Mouse (Mus musculus) limb, embryonic 15.5 days (tissue): ENCODE measurements at regions not wholly inside any gene's neighbourhood (a gene's known extent, or its start where the extent isn't known, plus 50 kb on each side); places are given as distances from the start of the nearest gene placed in this dataset.
"Not testable (repeated sequence)": the region's sequence is repeated elsewhere in the genome, so short reads cannot be mapped to it uniquely, and the experiment has no call there.

Experiments used
- ATAC-seq: fragments of 200-750 bp; cut with Nextera tagmentation; 2 replicates; pipeline ENCODE4 v1.8.0; 2017; ENCODE audit warnings: low read depth, moderate TSS enrichment; ENCODE audit not compliant: insufficient number of reproducible peaks, low FRiP score, low TSS enrichment
- H3K27ac ChIP-seq: fragments of 300-500 bp; sonication (generic); 2 replicates; pipeline ENCODE4 v1.5.1; 2015; ENCODE audit warnings: moderate library complexity, mild to moderate bottlenecking, inconsistent platforms
- H3K27me3 ChIP-seq: fragments of 300-500 bp; sonication (generic); 2 replicates; pipeline ENCODE4 v1.6.1; 2015; ENCODE audit warnings: inconsistent platforms
- H3K36me3 ChIP-seq: fragments of 300-500 bp; sonication (generic); 2 replicates; pipeline ENCODE4 v1.6.1; 2015; ENCODE audit warnings: inconsistent platforms
- H3K4me1 ChIP-seq: fragments of 300-500 bp; sonication (generic); 2 replicates; pipeline ENCODE4 v1.6.1; 2015; ENCODE audit warnings: inconsistent platforms
- H3K4me2 ChIP-seq: fragments of 300-500 bp; sonication (generic); 2 replicates; pipeline ENCODE4 v1.6.1; 2015; ENCODE audit warnings: mild to moderate bottlenecking, inconsistent platforms
- H3K4me3 ChIP-seq: fragments of 300-500 bp; sonication (generic); 2 replicates; pipeline ENCODE4 v1.5.1; 2015; ENCODE audit warnings: mild to moderate bottlenecking, inconsistent platforms
- H3K9ac ChIP-seq: fragments of 300-500 bp; sonication (generic); 2 replicates; pipeline ENCODE4 v1.6.1; 2015; ENCODE audit warnings: inconsistent platforms
- H3K9me3 ChIP-seq: fragments of 300-500 bp; sonication (generic); 2 replicates; pipeline ENCODE4 v1.6.1; 2016; ENCODE audit warnings: inconsistent platforms
- WGBS: fragments of 180-500 bp; shearing (Covaris S2); methylation state at CpG from one replicate; pipeline ENCODE4 v1.1.7; 2015; 5-methylcytosine and 5-hydroxymethylcytosine counted together

DNA sequence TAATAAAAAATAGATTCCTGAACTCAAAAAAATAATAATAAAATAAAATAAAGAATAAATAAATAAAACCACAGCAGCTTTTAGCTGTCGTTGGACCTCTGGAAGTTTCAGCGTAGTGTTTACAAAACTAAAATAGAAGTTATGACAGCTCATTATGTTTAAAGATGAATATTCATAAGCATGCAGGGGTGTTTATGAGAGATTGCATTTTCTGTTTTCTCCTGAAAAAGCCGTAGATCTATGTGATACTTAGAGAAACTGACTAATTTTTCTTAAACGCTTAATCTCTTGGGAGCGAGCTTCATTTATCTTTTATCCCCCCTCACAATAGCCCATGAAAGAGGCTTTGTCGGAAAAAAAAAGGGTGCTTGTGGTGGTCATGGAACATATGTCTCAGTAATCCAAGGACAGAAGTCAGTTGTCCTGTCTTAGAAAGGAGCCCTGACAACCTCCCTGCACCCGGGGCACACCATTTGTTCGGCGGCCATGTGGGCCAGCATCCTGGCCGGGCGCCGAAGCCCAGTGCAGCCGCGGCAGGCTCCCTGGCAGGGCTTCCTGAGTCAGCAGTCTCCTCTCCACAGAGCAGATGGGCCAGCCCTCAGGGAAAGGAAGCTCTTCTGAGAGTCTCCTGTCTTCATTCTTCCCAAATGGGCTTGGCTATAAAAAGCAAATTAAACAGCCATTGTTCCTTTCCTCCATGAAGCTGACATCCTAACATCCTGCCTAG, 568.2 kb upstream of the Gm10131 start:
- Histone ChIP-seq H3K36me3 (no peaks in the 10 kb centered on the region), H3K27me3 (no peaks in the 10 kb centered on the region), H3K9ac (no peak overlapping the region), H3K4me3 (no peak overlapping the region), H3K4me2 (no peak overlapping the region), H3K9me3 (no peaks in the 10 kb centered on the region), H3K4me1 (peaks cover 9% of the 10 kb centered on the region), H3K27ac (no peak overlapping the region)
- peak; percentile 52; the same call in 1 of the 2 replicates for ATAC-seq
- WGBS = 37% methylated on average over 14 of the region's 14 CpGs

DNA sequence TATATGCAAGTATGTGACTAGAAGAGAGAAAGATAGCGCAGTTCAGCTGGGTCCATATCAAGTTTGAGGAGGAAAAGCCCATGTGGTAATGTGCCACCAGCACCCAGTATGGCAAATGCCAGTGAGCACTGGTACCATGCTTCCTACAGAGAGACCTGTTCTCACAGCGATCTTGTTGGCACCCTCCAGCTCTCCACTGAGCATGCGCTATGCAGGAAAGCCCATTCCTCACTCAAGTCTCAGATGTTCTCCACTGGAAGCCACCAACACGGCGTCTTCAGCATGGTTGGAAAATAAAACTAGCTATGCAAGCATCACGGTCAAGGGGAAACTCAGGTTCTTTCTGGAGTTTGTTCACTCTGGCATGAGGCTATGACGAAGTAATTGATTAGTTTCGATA, 567.3 kb upstream of the Gm10131 start:
- Histone ChIP-seq H3K27ac (no peak overlapping the region), H3K27me3 (no peaks in the 10 kb centered on the region), H3K4me1 (peaks cover 9% of the 10 kb centered on the region), H3K4me3 (no peak overlapping the region), H3K36me3 (no peaks in the 10 kb centered on the region), H3K9ac (no peak overlapping the region), H3K9me3 (no peaks in the 10 kb centered on the region), H3K4me2 (no peak overlapping the region)
- ATAC-seq = no peak
- 94% methylated on average over 8 of the region's 8 CpGs for WGBS

DNA sequence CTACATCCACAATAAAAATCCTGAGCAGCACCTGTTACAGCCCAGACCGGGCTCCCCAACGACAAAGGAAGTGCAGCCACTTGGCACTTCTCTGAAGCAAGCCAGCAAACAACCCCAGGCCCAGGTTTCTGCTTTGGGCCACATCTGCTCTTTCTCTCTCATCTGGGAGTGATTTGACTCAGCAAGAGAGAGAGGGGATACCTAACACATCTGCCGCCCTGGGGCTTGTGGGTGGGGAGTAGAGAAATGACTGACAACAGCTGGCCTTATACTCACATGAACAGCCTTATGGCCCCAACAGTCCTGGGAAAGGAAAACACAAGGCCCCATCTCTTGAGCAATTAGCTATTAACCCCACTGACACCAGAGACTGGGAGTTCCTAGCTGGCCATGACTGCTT, 560.2 kb upstream of the Gm10131 start:
- no peak for ATAC-seq
- H3K4me1 ChIP-seq = peaks cover 14% of the 10 kb centered on the region
- H3K27me3 ChIP-seq = no peaks in the 10 kb centered on the region
- no peak overlapping the region for H3K4me2 ChIP-seq
- no peak overlapping the region for H3K27ac ChIP-seq
- no peak overlapping the region for H3K4me3 ChIP-seq
- H3K9me3 ChIP-seq = no peaks in the 10 kb centered on the region
- 7% methylated on average over 3 of the region's 3 CpGs for WGBS
- no peaks in the 10 kb centered on the region for H3K36me3 ChIP-seq
- H3K9ac ChIP-seq = no peak overlapping the region

DNA sequence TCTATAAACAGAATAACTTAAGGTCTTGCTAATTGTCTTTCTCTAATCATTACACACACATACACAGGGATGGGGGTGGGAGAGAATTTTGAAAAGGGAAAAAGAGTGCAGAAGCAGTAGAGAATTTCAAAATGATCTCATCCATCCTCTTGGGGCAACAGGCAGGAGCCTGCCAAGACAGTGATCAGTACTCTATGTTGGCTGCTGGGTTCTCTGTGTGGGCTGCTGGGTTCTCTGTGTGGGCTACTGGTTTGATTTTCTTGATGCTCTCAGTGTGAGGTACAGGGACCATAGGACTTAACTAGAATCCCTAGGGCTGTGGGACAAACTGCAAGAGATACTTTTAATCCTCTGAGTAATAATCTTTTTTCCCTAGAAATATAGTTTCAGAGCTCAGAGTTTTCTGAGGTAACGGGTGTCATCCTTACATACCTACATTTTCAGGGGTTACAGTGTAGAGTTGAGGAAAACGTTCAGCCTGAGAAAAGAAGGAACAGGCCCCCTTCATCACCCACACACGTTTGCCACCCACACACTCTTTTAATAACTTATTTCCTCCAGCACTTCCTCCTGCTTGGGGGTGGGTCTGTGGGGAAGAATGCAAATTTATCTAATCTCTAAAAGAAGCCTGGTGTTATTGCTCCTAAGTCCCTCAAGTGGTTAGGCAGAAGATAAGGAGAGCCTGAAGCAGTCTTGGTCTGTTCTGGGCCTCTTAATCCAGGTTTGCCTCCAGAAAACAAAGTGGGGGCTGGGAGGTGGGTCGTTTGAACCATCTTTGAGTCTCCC, 559.6 kb upstream of the Gm10131 start:
- ATAC-seq = no peak
- WGBS = 20% methylated on average over 4 of the region's 4 CpGs

DNA sequence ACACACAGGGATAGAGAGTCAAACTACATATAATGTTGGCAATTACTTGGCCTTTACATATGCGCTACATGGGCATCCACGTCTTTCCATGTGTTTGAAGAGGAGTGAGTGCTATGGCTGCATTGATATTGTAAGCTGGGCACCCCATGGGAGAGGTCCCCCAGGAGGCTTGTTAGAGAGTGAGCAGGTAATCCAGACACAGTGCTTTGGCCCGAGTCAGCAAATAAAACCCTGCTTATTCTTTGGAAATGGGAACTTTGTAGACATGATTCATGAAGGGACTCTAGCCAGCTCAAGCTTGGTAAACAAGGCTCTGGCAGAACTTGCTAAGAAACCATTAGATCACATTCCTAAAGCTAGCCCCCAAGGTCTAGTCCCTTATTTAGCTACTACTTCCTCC, 557.6 kb upstream of the Gm10131 start:
- Histone ChIP-seq H3K36me3 (no peaks in the 10 kb centered on the region), H3K27me3 (no peaks in the 10 kb centered on the region), H3K27ac (no peak overlapping the region), H3K4me1 (peaks cover 9% of the 10 kb centered on the region; the same call in 1 of the 2 replicates), H3K4me2 (no peak overlapping the region), H3K9me3 (no peaks in the 10 kb centered on the region), H3K4me3 (no peak overlapping the region), H3K9ac (no peak overlapping the region)
- ATAC-seq = no peak
- 75% methylated on average over 3 of the region's 3 CpGs for WGBS

More for the DNA sequence above, 559.6 kb upstream of the Gm10131 start:
- peaks cover 14% of the 10 kb centered on the region for H3K4me1 ChIP-seq
- H3K36me3 ChIP-seq = no peaks in the 10 kb centered on the region
- no peak overlapping the region for H3K9ac ChIP-seq
- H3K4me3 ChIP-seq = no peak overlapping the region
- H3K9me3 ChIP-seq = no peaks in the 10 kb centered on the region
- H3K27ac ChIP-seq = no peak overlapping the region
- H3K27me3 ChIP-seq = no peaks in the 10 kb centered on the region
- H3K4me2 ChIP-seq = no peak overlapping the region

DNA sequence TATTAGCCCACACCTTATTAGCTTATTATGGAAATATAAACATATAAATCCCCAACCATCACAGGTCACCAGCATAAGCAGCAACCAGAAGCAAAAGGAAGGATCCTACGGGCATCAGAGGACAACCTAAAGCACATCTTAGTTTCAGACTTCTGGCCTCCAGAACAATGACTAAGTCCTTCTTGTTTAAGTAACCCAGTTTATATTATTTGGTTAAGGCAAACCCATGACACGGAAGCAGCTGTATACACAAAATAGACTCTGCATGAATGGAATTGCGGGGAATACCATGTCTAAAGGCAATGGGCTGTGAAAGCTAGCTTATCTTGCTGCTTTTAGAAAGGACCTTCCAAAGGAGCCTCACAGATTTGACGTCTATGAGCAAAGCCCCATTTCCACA, 552.9 kb upstream of the Gm10131 start:
- H3K27me3 ChIP-seq = no peaks in the 10 kb centered on the region
- no peaks in the 10 kb centered on the region for H3K4me1 ChIP-seq
- H3K9me3 ChIP-seq = no peaks in the 10 kb centered on the region
- H3K9ac ChIP-seq = no peak overlapping the region
- H3K4me3 ChIP-seq = no peak overlapping the region
- no peak for ATAC-seq
- no peak overlapping the region for H3K27ac ChIP-seq
- no peak overlapping the region for H3K4me2 ChIP-seq
- 90% methylated on average over 4 of the region's 4 CpGs for WGBS
- no peaks in the 10 kb centered on the region for H3K36me3 ChIP-seq

DNA sequence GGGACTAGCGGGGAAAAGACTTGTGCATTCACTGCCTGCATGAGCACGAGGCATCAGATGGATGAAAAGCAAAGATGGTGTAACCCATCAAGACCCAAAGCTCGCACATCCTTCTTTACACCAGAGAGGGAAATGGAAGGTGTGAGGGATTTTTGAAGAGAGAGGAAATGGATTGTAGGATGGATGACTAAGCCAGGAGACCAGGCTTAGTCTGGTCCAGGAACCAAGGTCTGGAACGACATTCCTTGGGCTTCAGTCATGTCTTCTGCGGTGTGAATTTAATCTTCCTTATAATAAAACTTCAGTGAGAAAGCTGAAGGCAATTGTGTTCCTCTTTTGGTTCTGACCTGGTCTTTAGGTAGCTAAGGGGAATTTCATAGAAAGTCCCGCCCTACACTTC, 551.0 kb upstream of the Gm10131 start:
- no peak overlapping the region for H3K4me2 ChIP-seq
- H3K27ac ChIP-seq = no peak overlapping the region
- no peaks in the 10 kb centered on the region for H3K9me3 ChIP-seq
- no peaks in the 10 kb centered on the region for H3K27me3 ChIP-seq
- no peak for ATAC-seq
- no peaks in the 10 kb centered on the region for H3K4me1 ChIP-seq
- WGBS = 91% methylated on average over 6 of the region's 6 CpGs
- no peak overlapping the region for H3K9ac ChIP-seq
- H3K36me3 ChIP-seq = no peaks in the 10 kb centered on the region
- H3K4me3 ChIP-seq = no peak overlapping the region

DNA sequence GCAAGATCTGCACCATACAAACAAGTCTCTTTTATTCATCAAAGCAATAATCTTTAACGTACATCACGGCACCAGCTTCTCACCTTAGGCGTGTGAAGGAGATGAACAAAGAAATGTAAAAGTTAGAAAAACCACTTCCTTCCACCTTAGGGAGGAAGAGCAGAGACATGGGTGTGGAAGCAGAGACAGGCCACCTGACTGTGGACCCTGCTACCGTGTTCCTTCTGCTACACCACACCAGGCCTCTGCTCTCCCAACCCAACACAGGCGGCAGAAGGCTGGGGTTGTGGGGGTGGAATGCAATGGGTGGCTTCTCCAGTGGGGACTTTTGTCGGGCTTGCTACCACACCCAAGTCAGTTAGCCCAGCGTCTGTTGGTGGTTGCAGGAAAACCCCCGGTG, 540.2 kb upstream of the Gm10131 start:
- Histone ChIP-seq H3K27ac (no peak overlapping the region), H3K27me3 (no peaks in the 10 kb centered on the region), H3K4me1 (no peaks in the 10 kb centered on the region), H3K4me2 (no peak overlapping the region), H3K9ac (no peak overlapping the region), H3K4me3 (no peak overlapping the region), H3K9me3 (no peaks in the 10 kb centered on the region), H3K36me3 (no peaks in the 10 kb centered on the region)
- ATAC-seq = no peak
- WGBS = 85% methylated on average over 8 of the region's 8 CpGs

DNA sequence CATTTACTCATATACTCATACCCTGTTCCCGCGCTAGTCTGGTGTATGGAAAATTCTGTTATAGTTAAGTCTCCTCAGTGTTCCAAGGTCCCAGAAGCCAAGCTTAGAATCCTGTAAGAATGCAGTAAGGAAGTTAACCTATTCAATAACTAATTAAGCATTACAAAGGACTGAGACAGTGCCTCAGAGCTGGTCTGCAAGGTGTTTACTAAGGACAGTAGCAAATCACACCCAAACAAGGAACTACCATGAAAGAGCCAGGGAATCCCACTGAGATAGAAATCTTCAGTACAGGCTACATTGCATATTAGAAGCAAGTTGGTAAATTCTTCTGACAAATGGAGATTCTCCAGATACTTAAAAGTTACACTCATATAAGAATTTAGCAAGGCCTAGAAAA, 516.7 kb upstream of the Gm10131 start:
- not testable (repeated sequence) for ATAC-seq

DNA sequence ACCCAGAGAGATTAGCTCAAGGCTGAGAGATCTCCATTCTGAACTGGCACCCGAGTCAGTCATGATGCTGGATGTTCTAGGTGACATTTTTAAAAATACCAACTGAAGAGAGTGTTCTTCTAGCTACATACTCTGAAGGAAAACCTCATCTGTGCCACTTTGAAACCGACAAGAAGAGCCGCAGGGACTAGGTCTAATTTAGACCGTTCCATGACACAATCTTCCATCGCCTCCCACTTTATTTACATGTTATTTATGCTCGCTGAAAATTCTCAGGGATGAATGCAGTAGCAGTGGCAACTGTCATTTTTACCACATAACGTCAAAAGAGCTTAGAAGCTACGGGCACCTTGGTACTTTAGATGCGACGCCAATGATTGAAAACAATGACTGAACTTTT, 514.1 kb upstream of the Gm10131 start:
- WGBS = 85% methylated on average over 10 of the region's 10 CpGs
- no peaks in the 10 kb centered on the region for H3K9me3 ChIP-seq
- H3K4me2 ChIP-seq = no peak overlapping the region
- no peaks in the 10 kb centered on the region for H3K27me3 ChIP-seq
- H3K4me3 ChIP-seq = no peak overlapping the region
- no peaks in the 10 kb centered on the region for H3K4me1 ChIP-seq
- no peak overlapping the region for H3K9ac ChIP-seq
- no peaks in the 10 kb centered on the region for H3K36me3 ChIP-seq
- no peak overlapping the region for H3K27ac ChIP-seq
- ATAC-seq = no peak

More for the DNA sequence above, 516.7 kb upstream of the Gm10131 start:
- not testable (repeated sequence) for H3K27me3 ChIP-seq, H3K4me1 ChIP-seq, H3K9me3 ChIP-seq, H3K36me3 ChIP-seq, H3K4me3 ChIP-seq, H3K4me2 ChIP-seq, H3K27ac ChIP-seq, H3K9ac ChIP-seq
- WGBS = 88% methylated on average over 2 of the region's 2 CpGs

DNA sequence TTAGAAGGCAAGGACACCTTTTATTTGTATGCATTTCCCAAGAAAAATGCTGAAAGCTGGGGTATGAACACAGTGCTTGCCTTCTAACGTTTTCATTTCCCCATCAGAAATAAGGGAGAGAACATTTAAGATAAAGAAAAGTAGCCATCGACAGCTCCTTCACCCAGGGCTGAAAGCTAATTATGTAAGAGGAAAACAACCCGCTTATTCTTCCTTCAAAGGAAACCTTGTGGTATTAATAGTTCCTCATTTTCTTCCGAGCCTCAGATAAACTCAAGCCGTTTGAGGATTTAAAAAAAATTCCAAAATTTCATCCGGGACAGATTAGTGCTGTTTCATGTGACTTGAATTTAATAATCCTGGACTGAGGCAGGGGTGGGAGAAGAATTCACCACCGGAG, 512.2 kb upstream of the Gm10131 start:
- no peaks in the 10 kb centered on the region for H3K9me3 ChIP-seq
- WGBS = 52% methylated on average over 7 of the region's 7 CpGs
- no peak for ATAC-seq

More for the DNA sequence above, 512.2 kb upstream of the Gm10131 start:
- H3K27me3 ChIP-seq = no peaks in the 10 kb centered on the region
- no peak overlapping the region for H3K4me3 ChIP-seq
- H3K4me2 ChIP-seq = no peak overlapping the region
- no peak overlapping the region for H3K9ac ChIP-seq
- H3K36me3 ChIP-seq = no peaks in the 10 kb centered on the region
- H3K27ac ChIP-seq = no peak overlapping the region
- H3K4me1 ChIP-seq = no peaks in the 10 kb centered on the region
